Mouse (Mus musculus) naive thymus-derived CD4-positive, alpha-beta T cell, adult 2 months (primary cell): ENCODE measurements around the gene Prr11.

Experiments used
- DNase-seq: peaks from one replicate; pipeline ENCODE4 v3.0.0-alpha.2; 2011; ENCODE audit warnings: low read depth

Gene Prr11

DNA sequence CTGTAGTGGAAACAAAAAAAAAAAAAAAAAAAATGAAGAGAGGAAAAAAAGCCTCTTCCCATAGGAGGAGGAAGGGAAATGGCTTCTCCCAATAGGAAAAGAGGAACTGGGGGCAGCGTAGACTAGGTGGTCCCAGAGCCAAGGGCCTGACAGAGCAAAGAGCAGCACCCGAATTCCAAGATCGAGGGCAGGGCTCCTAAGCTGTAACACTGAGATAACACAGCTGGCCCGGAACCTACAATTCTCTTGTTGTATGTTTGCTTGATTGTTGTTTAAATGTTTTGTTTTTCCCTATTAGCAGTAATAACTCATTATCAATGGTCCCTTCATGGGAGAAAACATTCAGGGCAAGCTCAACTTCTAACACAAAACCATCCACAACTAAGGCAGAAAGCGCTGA, 61.5 kb downstream of the Prr11 start:
- DNase-seq: no peak

DNA sequence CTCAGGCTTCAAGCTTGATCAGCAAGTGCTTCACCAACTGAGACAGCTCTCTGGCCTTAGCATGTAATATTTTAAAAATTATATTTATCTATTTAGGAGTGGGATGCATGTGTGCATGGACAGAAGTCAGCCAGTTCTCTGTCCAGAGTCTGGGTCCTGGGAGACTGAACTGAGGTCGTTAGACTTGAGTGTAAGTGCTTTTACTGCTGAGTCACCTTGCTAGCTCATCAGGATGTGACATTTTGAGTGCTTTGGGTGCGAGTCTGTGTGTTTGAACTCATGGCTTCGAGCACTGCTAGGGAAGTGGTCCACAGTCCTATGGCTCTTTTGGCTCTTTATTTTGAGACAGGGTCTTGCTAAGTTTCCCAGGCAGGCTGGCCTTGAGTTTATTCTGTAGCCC, 65.5 kb downstream of the Prr11 start:
- DNase-seq: no peak

DNA sequence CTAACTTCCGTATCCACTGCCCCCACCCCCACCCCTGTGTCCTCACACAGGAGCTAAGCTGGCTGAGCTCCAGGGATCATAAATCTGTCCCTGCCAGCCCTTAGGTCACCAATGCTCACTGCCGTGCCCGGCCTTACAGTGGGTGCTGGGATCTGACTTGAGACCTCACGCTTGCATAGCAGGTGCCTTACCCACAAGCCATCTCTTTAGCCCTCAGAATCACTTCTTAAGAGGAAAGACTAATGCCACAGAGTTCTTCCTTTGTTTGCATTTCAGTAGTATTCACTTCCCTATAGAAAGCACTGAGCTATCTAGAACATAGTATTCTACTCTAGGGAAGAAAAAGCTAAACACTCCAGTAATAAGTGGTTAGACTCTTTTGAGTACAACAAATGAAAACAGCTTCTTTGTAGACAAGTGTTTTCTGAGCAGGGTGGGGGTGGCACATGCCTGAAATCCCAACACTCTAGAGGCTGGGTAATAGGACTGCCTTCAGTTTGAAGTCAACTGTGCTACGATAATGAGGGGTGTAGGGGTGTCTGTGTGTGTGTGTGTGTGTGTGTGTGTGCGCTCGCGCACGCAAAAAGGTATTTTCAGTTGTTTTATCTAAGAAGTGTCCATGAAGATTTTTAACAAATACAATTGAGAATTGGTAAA, 69.1 kb downstream of the Prr11 start:
- DNase-seq: no peak
